Mouse (Mus musculus) midbrain, embryonic 15.5 days (tissue): Measurements from ENCODE around the gene Paqr5. TPM values are rescaled to one million over a fixed set of nuclear protein-coding genes. Genes with fewer than 3 reads are reported as not detected.
A peak's percentile ranks its signal among the peaks of the same experiment; 100 is the strongest.

Source experiments
- ATAC-seq: fragments of 200-750 bp; cut with Nextera tagmentation; replicated peaks from 2 replicates; pipeline ENCODE4 v1.8.0; 2017; ENCODE audit warnings: moderate TSS enrichment
- H3K27ac ChIP-seq: fragments of 300-500 bp; sonication (generic); 2 replicates; pipeline ENCODE4 v1.5.1; 2015; ENCODE audit warnings: mild to moderate bottlenecking, inconsistent platforms
- H3K27me3 ChIP-seq: fragments of 300-500 bp; sonication (generic); replicated peaks from 2 replicates; pipeline ENCODE4 v1.6.1; 2015; ENCODE audit warnings: inconsistent platforms
- H3K36me3 ChIP-seq: fragments of 300-500 bp; sonication (generic); replicated peaks from 2 replicates; pipeline ENCODE4 v1.6.1; 2015; ENCODE audit warnings: inconsistent platforms
- H3K4me1 ChIP-seq: fragments of 300-500 bp; sonication (generic); 2 replicates; pipeline ENCODE4 v1.6.1; 2015; ENCODE audit warnings: inconsistent platforms
- H3K4me2 ChIP-seq: fragments of 300-500 bp; sonication (generic); 2 replicates; pipeline ENCODE4 v1.6.1; 2015; ENCODE audit warnings: inconsistent platforms, mild to moderate bottlenecking, moderate library complexity
- H3K4me3 ChIP-seq: fragments of 300-500 bp; sonication (generic); 2 replicates; pipeline ENCODE4 v1.5.1; 2015; ENCODE audit warnings: mild to moderate bottlenecking, inconsistent platforms
- H3K9ac ChIP-seq: fragments of 300-500 bp; sonication (generic); 2 replicates; pipeline ENCODE4 v1.6.1; 2015; ENCODE audit warnings: mild to moderate bottlenecking, inconsistent platforms
- H3K9me3 ChIP-seq: fragments of 300-500 bp; sonication (generic); 2 replicates; pipeline ENCODE4 v1.6.1; 2016; ENCODE audit warnings: inconsistent platforms
- WGBS: fragments of 180-500 bp; shearing (Covaris S2); methylation state at CpG from one replicate; pipeline ENCODE4 v1.1.7; 2015; ENCODE audit warnings: mixed read lengths; 5-methylcytosine and 5-hydroxymethylcytosine counted together
- polyA plus RNA-seq: library from polyadenylated mRNA; unstranded; fragments of >200 nt; fragmentation: Nextera tagmentation; extraction: Ambion mirVana; gene quantifications from 2 replicates; pipeline ENCODE4 v1.2.1, GENCODE M21; 2015

Paqr5 gene
- 0.37 and 0.61 TPM in 2 replicates for polyA plus RNA-seq

GRCm38 (mm10) chr9:62026600-62026999 lies at the start of gene Paqr5:
TSS of gene Paqr5 (minus strand) at chr9:62026856.
- Histone ChIP-seq H3K4me3 (peak within 1 kb of the TSS; percentile 27), H3K27ac (no peak within 1 kb of the TSS), H3K4me1 (peaks cover 7% of the 10 kb centered on the region), H3K36me3 (no peaks in the 10 kb centered on the region), H3K27me3 (peaks cover 18% of the 10 kb centered on the region), H3K9me3 (no peaks in the 10 kb centered on the region), H3K9ac (no peak within 1 kb of the TSS), H3K4me2 (peak within 1 kb of the TSS; percentile 52)
- ATAC-seq, result no peak
- WGBS, result under 1% methylated on average over 31 of the region's 32 CpGs

- H3K4me2 ChIP-seq, result no peak overlapping the region
- H3K27ac ChIP-seq, result no peak overlapping the region
- no peak for ATAC-seq
- no peaks in the 10 kb centered on the region for H3K4me1 ChIP-seq
- H3K4me3 ChIP-seq, result no peak overlapping the region
- H3K27me3 ChIP-seq, result no peaks in the 10 kb centered on the region
- no peaks in the 10 kb centered on the region for H3K9me3 ChIP-seq
- no peak overlapping the region for H3K9ac ChIP-seq
- 92% methylated on average over 3 of the region's 3 CpGs for WGBS
- no peaks in the 10 kb centered on the region for H3K36me3 ChIP-seq
Measured at GRCm38 (mm10) chr9:62062234-62062633, 35.6 kb upstream of the Paqr5 start.

- no peaks in the 10 kb centered on the region for H3K9me3 ChIP-seq
- no peak overlapping the region for H3K4me3 ChIP-seq
- WGBS, result 94% methylated on average over 2 of the region's 2 CpGs
- no peaks in the 10 kb centered on the region for H3K4me1 ChIP-seq
- no peak for ATAC-seq
- H3K4me2 ChIP-seq, result no peak overlapping the region
- H3K36me3 ChIP-seq, result no peaks in the 10 kb centered on the region
- H3K9ac ChIP-seq, result no peak overlapping the region
- H3K27ac ChIP-seq, result no peak overlapping the region
- no peaks in the 10 kb centered on the region for H3K27me3 ChIP-seq
Measured at GRCm38 (mm10) chr9:62060431-62060830, 33.8 kb upstream of the Paqr5 start.

- H3K27ac ChIP-seq, result no peak overlapping the region
- no peak overlapping the region for H3K9ac ChIP-seq
- H3K4me3 ChIP-seq, result no peak overlapping the region
- H3K4me1 ChIP-seq, result no peaks in the 10 kb centered on the region
- H3K9me3 ChIP-seq, result no peaks in the 10 kb centered on the region
- H3K27me3 ChIP-seq, result no peaks in the 10 kb centered on the region
- no peak overlapping the region for H3K4me2 ChIP-seq
- WGBS, result 87% methylated on average over 11 of the region's 11 CpGs
- no peaks in the 10 kb centered on the region for H3K36me3 ChIP-seq
- ATAC-seq, result no peak
Measured at GRCm38 (mm10) chr9:62059941-62060340, 33.3 kb upstream of the Paqr5 start.

- H3K9ac ChIP-seq, result no peak overlapping the region
- no peaks in the 10 kb centered on the region for H3K27me3 ChIP-seq
- 73% methylated on average over 7 of the region's 7 CpGs for WGBS
Measured at GRCm38 (mm10) chr9:62057881-62058506, 31.3 kb upstream of the Paqr5 start.

GRCm38 (mm10) chr9:62056206-62056605 lies 29.6 kb upstream of the Paqr5 start:
- Histone ChIP-seq H3K27me3 (no peaks in the 10 kb centered on the region), H3K9me3 (no peaks in the 10 kb centered on the region), H3K27ac (no peak overlapping the region), H3K4me3 (no peak overlapping the region), H3K36me3 (no peaks in the 10 kb centered on the region), H3K9ac (no peak overlapping the region), H3K4me2 (no peak overlapping the region), H3K4me1 (no peaks in the 10 kb centered on the region)
- WGBS, result 86% methylated on average over 2 of the region's 2 CpGs
- ATAC-seq, result no peak

More at GRCm38 (mm10) chr9:62057881-62058506, 31.3 kb upstream of the Paqr5 start:
- no peaks in the 10 kb centered on the region for H3K9me3 ChIP-seq
- H3K4me3 ChIP-seq, result no peak overlapping the region
- no peak overlapping the region for H3K27ac ChIP-seq
- H3K4me2 ChIP-seq, result no peak overlapping the region
- H3K36me3 ChIP-seq, result no peaks in the 10 kb centered on the region
- no peak for ATAC-seq
- no peaks in the 10 kb centered on the region for H3K4me1 ChIP-seq

- no peaks in the 10 kb centered on the region for H3K27me3 ChIP-seq
- no peak for ATAC-seq
- H3K27ac ChIP-seq, result no peak overlapping the region
- 41% methylated on average over 4 of the region's 4 CpGs for WGBS
- no peaks in the 10 kb centered on the region for H3K9me3 ChIP-seq
- no peak overlapping the region for H3K4me3 ChIP-seq
- H3K36me3 ChIP-seq, result no peaks in the 10 kb centered on the region
- no peak overlapping the region for H3K9ac ChIP-seq
- no peaks in the 10 kb centered on the region for H3K4me1 ChIP-seq
- no peak overlapping the region for H3K4me2 ChIP-seq
Measured at GRCm38 (mm10) chr9:62050801-62051200, 24.1 kb upstream of the Paqr5 start.

- 56% methylated on average over 8 of the region's 8 CpGs for WGBS
- Histone ChIP-seq H3K9me3 (no peaks in the 10 kb centered on the region), H3K4me2 (no peak overlapping the region), H3K4me1 (no peaks in the 10 kb centered on the region), H3K36me3 (no peaks in the 10 kb centered on the region), H3K27me3 (no peaks in the 10 kb centered on the region), H3K9ac (no peak overlapping the region), H3K4me3 (no peak overlapping the region), H3K27ac (no peak overlapping the region)
- no peak for ATAC-seq
Measured at GRCm38 (mm10) chr9:62049166-62049565, 22.5 kb upstream of the Paqr5 start.

- WGBS, result 85% methylated on average over 3 of the region's 3 CpGs
- no peak for ATAC-seq
Measured at GRCm38 (mm10) chr9:62042167-62042566, 15.5 kb upstream of the Paqr5 start.

GRCm38 (mm10) chr9:62040008-62040608 lies 13.5 kb upstream of the Paqr5 start:
- peak overlapping the region; percentile 40 for H3K4me2 ChIP-seq
- ATAC-seq, result 0 out of 2 replicates have a peak, but pooled peaks have one; percentile 67
- H3K9ac ChIP-seq, result no peak overlapping the region
- no peak overlapping the region for H3K27ac ChIP-seq
- H3K9me3 ChIP-seq, result no peaks in the 10 kb centered on the region
- H3K4me1 ChIP-seq, result peaks cover 3% of the 10 kb centered on the region
- whole genome bisulfite sequencing, result 3% methylated on average over 20 of the region's 20 CpGs
- H3K27me3 ChIP-seq, result no peaks in the 10 kb centered on the region
- no peaks in the 10 kb centered on the region for H3K36me3 ChIP-seq
- H3K4me3 ChIP-seq, result 0 out of 2 replicates have a peak overlapping the region, but pooled peaks have one; percentile 8

More at GRCm38 (mm10) chr9:62042167-62042566, 15.5 kb upstream of the Paqr5 start:
- H3K9ac ChIP-seq, result no peak overlapping the region
- peaks cover 3% of the 10 kb centered on the region for H3K4me1 ChIP-seq
- H3K4me3 ChIP-seq, result no peak overlapping the region
- no peak overlapping the region for H3K27ac ChIP-seq
- H3K36me3 ChIP-seq, result no peaks in the 10 kb centered on the region
- H3K27me3 ChIP-seq, result no peaks in the 10 kb centered on the region
- no peak overlapping the region for H3K4me2 ChIP-seq
- H3K9me3 ChIP-seq, result no peaks in the 10 kb centered on the region

- Histone ChIP-seq H3K36me3 (no peaks in the 10 kb centered on the region), H3K27ac (no peak overlapping the region), H3K9ac (no peak overlapping the region), H3K4me3 (no peak overlapping the region), H3K4me1 (peaks cover 3% of the 10 kb centered on the region), H3K4me2 (no peak overlapping the region), H3K27me3 (no peaks in the 10 kb centered on the region), H3K9me3 (no peaks in the 10 kb centered on the region)
- no peak for ATAC-seq
- WGBS, result 82% methylated on average over 1 of the region's 1 CpGs
Measured at GRCm38 (mm10) chr9:62035806-62036205, 9.2 kb upstream of the Paqr5 start.

GRCm38 (mm10) chr9:62032206-62032605 lies 5.5 kb upstream of the Paqr5 start:
- Histone ChIP-seq H3K4me3 (no peak overlapping the region), H3K4me2 (no peak overlapping the region), H3K36me3 (no peaks in the 10 kb centered on the region), H3K9me3 (no peaks in the 10 kb centered on the region), H3K4me1 (no peaks in the 10 kb centered on the region), H3K9ac (no peak overlapping the region), H3K27me3 (peaks cover 2% of the 10 kb centered on the region), H3K27ac (no peak overlapping the region)
- no peak for ATAC-seq
- WGBS, result 81% methylated on average over 3 of the region's 3 CpGs

- Histone ChIP-seq H3K27me3 (peaks cover 18% of the 10 kb centered on the region), H3K9ac (no peak overlapping the region), H3K4me1 (peaks cover 7% of the 10 kb centered on the region), H3K4me2 (no peak overlapping the region), H3K9me3 (no peaks in the 10 kb centered on the region), H3K36me3 (no peaks in the 10 kb centered on the region), H3K4me3 (no peak overlapping the region), H3K27ac (no peak overlapping the region)
- WGBS, result 48% methylated on average over 3 of the region's 3 CpGs
- no peak for ATAC-seq
Measured at GRCm38 (mm10) chr9:62028072-62028471, 1.4 kb upstream of the Paqr5 start.
